ENCODE assay signal across 1 mouse cellular context in the genomic region with DNA sequence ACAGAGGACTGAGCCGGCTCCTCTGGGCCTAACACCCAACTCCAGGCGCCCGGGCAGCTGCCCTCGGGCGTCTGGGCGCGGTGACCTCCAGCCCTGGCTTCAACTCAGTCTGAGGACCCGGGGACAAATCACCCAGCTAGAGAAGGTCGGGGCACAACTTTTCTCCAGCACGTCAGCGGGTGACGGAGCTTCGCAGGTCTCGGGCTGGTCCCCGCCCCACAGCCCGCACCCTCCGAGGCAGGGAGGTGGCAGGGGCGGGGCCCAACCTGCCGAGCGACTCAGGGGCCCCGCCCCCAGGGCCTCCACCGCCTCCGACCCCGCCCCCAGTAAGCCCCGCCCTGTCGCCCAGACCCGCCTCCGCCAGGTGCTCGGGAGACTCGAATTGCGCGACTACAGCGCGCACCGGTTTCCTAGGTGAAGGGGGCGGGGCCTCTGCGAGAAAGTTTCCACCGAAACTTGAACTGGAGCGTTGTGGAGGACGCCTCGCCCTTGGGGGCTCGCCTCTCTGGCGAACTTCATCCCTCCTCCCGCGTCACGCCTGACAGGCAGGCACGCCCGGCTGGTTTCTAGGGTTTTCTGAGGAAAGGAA.
TF ChIP-seq lines count a peak whose summit lies in the region.

Glt28d2 (minus strand) TSS at position 278 of the 589 bp plus-strand sequence.
Gm37240 (minus strand) TSS at position 280 of the 589 bp plus-strand sequence.

TF ChIP-seq in MEL, 35 proteins besides CTCF, POLR2A, EP300 and RAD21 (continued from another document):
- TF ChIP-seq ZKSCAN1 (IDR thresholded peaks at IDR 0.05; ENCODE audit: low read depth, low read length) (no peak), MAZ (IDR thresholded peaks at IDR 0.05; ENCODE audit: low read depth, low read length) (no peak), TBP (IDR thresholded peaks at IDR 0.05; ENCODE audit: low read depth, low read length) (no peak), POLR2AphosphoS2 (IDR thresholded peaks at IDR 0.05; ENCODE audit: low read length) (no peak), RCOR1 (IDR thresholded peaks at IDR 0.05; ENCODE audit: low read depth, low read length) (no peak), ZC3H11A (IDR thresholded peaks at IDR 0.05; ENCODE audit: low read depth, low read length) (no peak), E2F4 (IDR thresholded peaks at IDR 0.05; ENCODE audit: borderline replicate concordance, low read depth, low read length) (no peak), ZMIZ1 (IDR thresholded peaks at IDR 0.05; ENCODE audit: low read depth, low read length) (no peak), SIN3A (IDR thresholded peaks at IDR 0.05; ENCODE audit: low read length) (no peak), CHD2 (IDR thresholded peaks at IDR 0.05; ENCODE audit: low read length) (no peak), HCFC1 (IDR thresholded peaks at IDR 0.05; ENCODE audit: low read depth, low read length) (no peak), USF2 (IDR thresholded peaks at IDR 0.05; ENCODE audit: borderline replicate concordance in 1 of 2, insufficient read depth in 1 of 2, low read depth in 1 of 2, low read length in 2 of 2) (no peak), MYC (IDR thresholded peaks at IDR 0.05; ENCODE audit: low read depth, low read length) (no peak), USF1 (IDR thresholded peaks at IDR 0.05; ENCODE audit: low read depth, low read length) (no peak), ZNF384 (IDR thresholded peaks at IDR 0.05; ENCODE audit: low read depth, low read length) (no peak), MAX (IDR thresholded peaks at IDR 0.05; ENCODE audit: low read length) (no peak)
TF ChIP-seq in MEL: peak in this region for 0.
